Mouse (Mus musculus): ENCODE measurements around the gene Pum3.

The Pum3 gene

GRCm38 (mm10) chr19:27429745-27430251 lies at the start of gene Pum3:
Gene Pum3 (minus strand): TSS chr19:27429825.
- DNase-seq (ENCODE audit: low spot score) = peak; percentile 97

- DNase-seq (ENCODE audit: low spot score) = no peak
These were observed 37.1 kb upstream of the Pum3 start for GRCm38 (mm10) chr19:27466691-27467090.

GRCm38 (mm10) chr19:27462656-27463055 lies 33.0 kb upstream of the Pum3 start:
- no peak for DNase-seq (ENCODE audit: low spot score)

- peak; percentile 48 for DNase-seq (ENCODE audit: low spot score)
These were observed 20.8 kb upstream of the Pum3 start for GRCm38 (mm10) chr19:27450458-27450857.

DNA sequence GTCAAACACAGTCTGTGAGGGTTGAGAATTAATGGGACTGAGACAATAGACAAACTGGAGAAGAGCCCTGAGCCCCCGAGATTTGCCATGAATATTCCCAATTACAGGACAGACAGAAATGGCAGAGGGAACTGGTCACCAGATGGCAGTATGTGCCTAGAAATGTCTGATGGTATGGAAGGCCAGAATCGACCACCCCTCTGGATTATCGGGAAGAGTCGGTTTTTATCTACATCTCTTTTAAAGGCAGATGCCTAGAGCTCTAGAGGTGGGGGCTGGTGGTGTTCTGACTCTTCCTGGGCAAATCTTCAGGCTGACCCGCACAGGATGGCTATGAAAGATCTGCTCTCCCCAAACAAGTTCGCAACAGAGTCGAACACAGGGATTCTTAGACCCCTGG lies 17.9 kb upstream of the Pum3 start:
- peak; percentile 17 for DNase-seq (ENCODE audit: low spot score)

GRCm38 (mm10) chr19:27441106-27441505 lies 11.5 kb upstream of the Pum3 start:
- DNase-seq (ENCODE audit: low spot score) = no peak

DNA sequence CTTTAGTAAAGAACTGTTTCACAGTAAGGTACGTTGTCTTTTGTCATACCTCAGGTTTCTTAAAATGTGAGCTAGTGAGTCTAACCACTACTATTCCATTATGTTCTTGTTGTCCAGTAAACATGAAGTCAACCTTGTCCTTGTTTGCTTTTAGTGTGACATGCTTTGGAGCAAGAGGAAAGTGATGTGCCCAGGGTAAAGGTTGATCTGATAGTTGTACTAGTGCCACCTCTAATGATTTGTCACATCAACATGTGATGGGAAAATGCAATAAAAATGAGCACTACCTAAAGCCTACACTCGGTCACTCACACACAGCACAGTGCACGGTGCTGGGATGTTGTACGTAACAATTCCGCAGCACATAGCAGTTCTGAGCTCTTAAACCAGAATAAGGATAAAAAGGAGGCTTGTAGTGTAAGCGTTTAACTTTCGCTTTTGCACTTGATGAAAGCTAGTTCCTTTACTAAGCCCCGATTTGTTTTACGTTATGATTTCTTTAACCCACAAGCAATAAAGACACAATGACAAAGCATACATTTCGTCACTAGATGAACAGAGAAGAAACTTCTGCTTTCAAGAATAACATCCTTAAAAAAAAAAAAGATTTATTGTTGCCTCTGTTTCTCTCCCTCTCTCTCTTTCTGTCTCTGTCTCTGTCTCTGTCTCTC lies 8.5 kb upstream of the Pum3 start:
- DNase-seq (ENCODE audit: low spot score) = no peak

DNA sequence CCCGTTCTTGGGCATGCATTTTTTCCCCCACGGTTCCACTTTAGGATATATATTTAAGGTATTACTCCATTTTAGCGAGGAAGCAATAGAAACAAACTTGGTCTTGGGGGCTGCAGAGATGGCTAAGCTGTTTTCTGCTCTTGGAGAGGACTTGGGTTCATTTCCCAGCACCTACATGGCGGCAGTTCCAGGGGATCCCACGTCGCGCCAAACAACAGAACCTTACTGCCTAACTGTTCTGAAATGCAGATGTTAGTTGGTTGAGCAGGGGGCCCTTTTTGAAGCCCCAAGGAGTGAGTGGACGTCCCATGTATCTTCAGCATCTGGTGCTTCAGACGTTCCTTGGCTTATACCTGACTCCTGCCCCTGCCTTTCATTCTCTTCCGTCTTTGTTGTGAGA lies 781 bp upstream of the Pum3 start:
- peak; percentile 8 for DNase-seq (ENCODE audit: low spot score)

- peak; percentile 12 for DNase-seq (ENCODE audit: low spot score)
These were observed 344 bp downstream of the Pum3 start for GRCm38 (mm10) chr19:27429281-27429680.

DNA sequence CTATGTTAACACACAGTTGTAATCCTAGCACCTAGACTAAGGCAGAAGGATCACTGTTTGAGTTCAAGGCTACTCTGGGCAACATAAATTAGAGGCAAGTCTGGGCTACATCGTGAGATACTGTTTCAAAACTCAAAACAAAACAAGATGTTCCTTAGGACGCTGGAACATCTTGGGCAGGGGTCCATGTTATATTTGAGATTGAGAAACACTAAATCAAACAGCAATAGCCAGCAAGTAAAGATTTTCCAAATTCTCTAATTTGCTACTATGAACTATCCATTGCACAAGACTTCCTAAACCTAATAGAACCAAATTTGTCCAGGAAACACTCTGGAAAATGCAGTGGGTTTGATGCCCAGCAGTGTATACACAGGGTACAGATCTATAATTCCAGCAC lies 1.8 kb downstream of the Pum3 start:
- no peak for DNase-seq (ENCODE audit: low spot score)

DNA sequence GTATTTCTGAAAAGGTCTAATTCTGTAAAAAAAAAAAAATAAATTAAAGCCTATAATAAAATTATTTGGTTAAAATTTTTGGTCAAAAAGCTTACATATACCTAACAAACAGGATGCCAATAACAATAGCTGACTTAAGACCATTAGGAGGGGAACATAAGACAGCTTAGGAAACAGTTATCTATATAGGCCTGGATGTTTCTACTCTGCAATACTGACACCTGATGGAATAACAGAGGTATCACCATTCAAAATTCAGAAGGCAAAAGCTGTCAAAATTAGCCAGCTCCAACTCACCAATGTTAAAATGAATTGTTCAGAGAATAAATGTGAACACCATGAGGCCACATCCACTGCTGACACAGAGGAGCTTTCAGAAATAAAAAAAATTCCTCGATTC lies 3.2 kb downstream of the Pum3 start:
- peak; percentile 7 for DNase-seq (ENCODE audit: low spot score)

DNA sequence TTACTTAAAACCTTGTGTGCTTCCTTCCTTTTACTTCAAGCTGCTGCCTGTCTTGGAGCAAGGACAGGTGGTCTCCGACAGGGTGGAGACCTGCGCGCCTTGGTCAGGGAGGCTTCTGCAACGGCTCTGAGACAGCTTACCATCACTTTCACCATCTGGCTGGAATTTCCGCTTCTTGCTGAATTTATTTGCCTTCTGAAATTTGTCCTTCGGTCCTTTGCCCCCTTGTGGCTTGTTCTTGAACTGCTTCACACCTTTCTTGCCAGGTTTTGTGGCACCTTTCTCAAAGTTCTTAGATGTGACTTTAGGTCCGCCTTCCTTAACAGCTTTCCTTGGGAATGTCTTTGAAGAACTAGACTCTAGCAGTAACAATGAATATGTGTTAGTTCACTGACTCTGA lies 4.0 kb downstream of the Pum3 start:
- DNase-seq (ENCODE audit: low spot score) = peak; percentile 32

- no peak for DNase-seq (ENCODE audit: low spot score)
These were observed 12.2 kb downstream of the Pum3 start for GRCm38 (mm10) chr19:27417375-27417774.

DNA sequence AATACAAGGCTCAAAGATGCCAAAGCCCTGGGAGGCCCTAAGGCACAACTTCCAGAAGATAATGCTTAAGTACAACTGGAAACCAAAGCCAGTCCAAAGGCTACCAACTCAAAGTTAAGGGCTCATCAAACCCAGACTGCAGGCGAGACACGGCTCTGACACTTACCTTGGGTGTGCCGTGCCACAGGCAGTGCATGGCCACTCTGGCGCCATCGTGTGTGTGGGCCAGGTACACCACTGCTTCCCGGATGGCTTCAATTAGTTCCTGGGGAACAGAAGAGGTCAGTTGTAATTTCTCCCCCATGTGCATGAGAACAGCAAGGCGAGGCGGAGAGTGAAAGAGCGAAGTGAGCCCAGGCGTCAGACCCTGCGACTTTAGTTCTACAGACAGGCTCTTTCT lies 13.1 kb downstream of the Pum3 start:
- no peak for DNase-seq (ENCODE audit: low spot score)

GRCm38 (mm10) chr19:27411340-27411739 lies 18.3 kb downstream of the Pum3 start:
- DNase-seq (ENCODE audit: low spot score) = no peak

- DNase-seq (ENCODE audit: low spot score) = no peak
These were observed 18.9 kb downstream of the Pum3 start for GRCm38 (mm10) chr19:27410751-27411150.

GRCm38 (mm10) chr19:27409782-27410181 lies 19.8 kb downstream of the Pum3 start:
- no peak for DNase-seq (ENCODE audit: low spot score)

GRCm38 (mm10) chr19:27409196-27409595 lies 20.4 kb downstream of the Pum3 start:
- DNase-seq (ENCODE audit: low spot score) = no peak

- no peak for DNase-seq (ENCODE audit: low spot score)
These were observed 31.8 kb downstream of the Pum3 start for GRCm38 (mm10) chr19:27397797-27398196.

GRCm38 (mm10) chr19:27397223-27397622 lies 32.4 kb downstream of the Pum3 start:
- DNase-seq (ENCODE audit: low spot score) = no peak

DNA sequence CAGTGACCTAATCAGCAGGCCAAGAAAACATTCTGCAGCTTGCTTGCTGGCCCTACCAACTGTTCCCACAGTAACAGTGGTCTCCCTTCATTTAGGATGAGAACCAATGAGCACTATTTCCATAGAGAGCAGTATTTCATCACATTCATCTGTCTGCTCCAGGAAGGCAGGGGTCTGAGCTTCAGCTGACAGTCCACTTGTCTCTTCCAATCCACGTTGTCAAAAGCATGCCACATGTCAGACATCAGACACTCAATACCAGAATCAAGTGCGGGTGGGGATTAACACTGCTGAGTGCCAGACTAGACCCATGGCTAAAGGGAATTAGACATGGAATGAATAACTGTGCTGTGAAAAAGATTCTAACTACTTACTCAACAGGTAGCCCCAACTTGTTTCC lies 32.9 kb downstream of the Pum3 start:
- DNase-seq (ENCODE audit: low spot score) = no peak

DNA sequence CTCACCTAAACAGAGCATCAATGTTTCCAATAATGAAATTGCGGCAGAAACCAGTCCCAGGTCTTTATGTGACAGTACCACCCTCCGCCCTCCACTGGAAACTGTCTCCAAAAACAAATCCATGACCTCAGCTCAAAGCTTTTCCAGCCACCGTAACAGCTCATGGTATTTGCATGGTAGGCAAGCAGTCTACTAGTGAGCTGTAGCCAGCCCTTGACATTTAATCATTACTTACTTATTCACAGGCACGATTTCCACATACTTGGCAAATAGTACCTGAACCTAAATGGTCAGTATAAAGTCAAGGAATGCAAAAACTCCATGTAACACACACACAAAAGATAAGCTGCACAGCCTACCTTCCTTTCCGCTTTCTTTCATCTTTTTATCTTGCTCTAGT lies 33.7 kb downstream of the Pum3 start:
- no peak for DNase-seq (ENCODE audit: low spot score)

GRCm38 (mm10) chr19:27395481-27395880 lies 34.1 kb downstream of the Pum3 start:
- DNase-seq (ENCODE audit: low spot score) = no peak

GRCm38 (mm10) chr19:27394341-27394990 lies 35.2 kb downstream of the Pum3 start:
- no peak for DNase-seq (ENCODE audit: low spot score)

Measured in MN1 (cell line).